Mouse (Mus musculus) embryo, embryonic 11 days (tissue): Measurements from ENCODE around the gene Nudt8.
"Not testable (repeated sequence)": the region's sequence is repeated elsewhere in the genome, so short reads cannot be mapped to it uniquely, and the experiment has no call there.

Experiments
- DNase-seq: peaks from one replicate; pipeline ENCODE4 v3.0.0-alpha.2; 2015

The Nudt8 gene

GRCm38 (mm10) chr19:4000119-4000900 is at the start of gene Nudt8, which contains the start of gene Gm49405:
TSS of gene Nudt8 (plus strand) at chr19:4000580.
TSS of gene Gm49405 (plus strand) at chr19:4000626.
- DNase-seq: peak; percentile 98

GRCm38 (mm10) chr19:3951461-3951860 is 48.9 kb upstream of the Nudt8 start:
- DNase-seq: no peak

GRCm38 (mm10) chr19:3952099-3952498 is 48.3 kb upstream of the Nudt8 start:
- DNase-seq: no peak

- no peak for DNase-seq
Observed at GRCm38 (mm10) chr19:3955033-3955432, 45.3 kb upstream of the Nudt8 start.

- DNase-seq: no peak
Observed at GRCm38 (mm10) chr19:3955804-3956203, 44.6 kb upstream of the Nudt8 start.

- DNase-seq: not testable (repeated sequence)
Observed at GRCm38 (mm10) chr19:3957296-3958036, 42.9 kb upstream of the Nudt8 start.

GRCm38 (mm10) chr19:3958470-3958869 is 41.9 kb upstream of the Nudt8 start, which contains the start of gene Aldh3b3:
TSS of gene Aldh3b3 (plus strand) at chr19:3958645.
- no peak for DNase-seq

GRCm38 (mm10) chr19:3959030-3959429 is 41.4 kb upstream of the Nudt8 start:
- no peak for DNase-seq

- no peak for DNase-seq
Observed at GRCm38 (mm10) chr19:3960211-3960610, 40.2 kb upstream of the Nudt8 start.

GRCm38 (mm10) chr19:3961805-3962204 is 38.6 kb upstream of the Nudt8 start:
- DNase-seq: not testable (repeated sequence)

GRCm38 (mm10) chr19:3962469-3962868 is 37.9 kb upstream of the Nudt8 start:
- DNase-seq: peak; percentile 39

GRCm38 (mm10) chr19:3964030-3964429 is 36.4 kb upstream of the Nudt8 start:
- no peak for DNase-seq

- peak; percentile 28 for DNase-seq
Observed at GRCm38 (mm10) chr19:3966330-3967075, 33.9 kb upstream of the Nudt8 start.

- no peak for DNase-seq
Observed at GRCm38 (mm10) chr19:3967258-3967657, 33.1 kb upstream of the Nudt8 start.

GRCm38 (mm10) chr19:3972229-3972628 is 28.2 kb upstream of the Nudt8 start, which contains the start of gene Aldh3b2:
TSS of gene Aldh3b2 (plus strand) at chr19:3972328.
- peak; percentile 29 for DNase-seq

- DNase-seq: not testable (repeated sequence)
Observed at GRCm38 (mm10) chr19:3974608-3975007, 25.8 kb upstream of the Nudt8 start.

GRCm38 (mm10) chr19:3975866-3976265 is 24.5 kb upstream of the Nudt8 start:
- no peak for DNase-seq

GRCm38 (mm10) chr19:3980309-3980708 is 20.1 kb upstream of the Nudt8 start:
- peak; percentile 89 for DNase-seq

- DNase-seq: no peak
Observed at GRCm38 (mm10) chr19:3980917-3981316, 19.5 kb upstream of the Nudt8 start.

- DNase-seq: peak; percentile 31
Observed at GRCm38 (mm10) chr19:3983527-3984200, 16.7 kb upstream of the Nudt8 start.

- DNase-seq: peak; percentile 59
Observed at GRCm38 (mm10) chr19:3985261-3985681, 15.1 kb upstream of the Nudt8 start.

- DNase-seq: peak; percentile 70
Observed at GRCm38 (mm10) chr19:3986334-3986733, 14.0 kb upstream of the Nudt8 start, which contains the start of gene Acy3. TSS of gene Acy3 (plus strand) at chr19:3986570.
